Mouse (Mus musculus) forebrain, embryonic 11.5 days (tissue): ENCODE data around the gene Kif2b. TPM values are rescaled to one million over a fixed set of nuclear protein-coding genes. Genes with fewer than 3 reads are reported as not detected.

Source experiments
- ATAC-seq: fragments of 200-750 bp; cut with Nextera tagmentation; replicated peaks from 2 replicates; pipeline ENCODE4 v1.8.0; 2017; ENCODE audit warnings: moderate TSS enrichment; ENCODE audit not compliant: low FRiP score
- DNase-seq: peaks from one replicate; pipeline ENCODE4 v3.0.0-alpha.2; 2017; ENCODE audit warnings: low spot score
- H3K27ac ChIP-seq: fragments of 300-500 bp; sonication (generic); 2 replicates; pipeline ENCODE4 v1.5.1; 2014; ENCODE audit warnings: low read depth, low read length
- H3K27me3 ChIP-seq: fragments of 300-500 bp; sonication (generic); 2 replicates; pipeline ENCODE4 v1.6.1; 2014; ENCODE audit warnings: mild to moderate bottlenecking, low read length, mixed read lengths; ENCODE audit not compliant: control insufficient read depth, insufficient read depth
- H3K36me3 ChIP-seq: fragments of 300-500 bp; sonication (generic); 2 replicates; pipeline ENCODE4 v1.6.1; 2014; ENCODE audit warnings: mild to moderate bottlenecking, low read length, moderate library complexity, mixed read lengths; ENCODE audit not compliant: control insufficient read depth, insufficient read depth
- H3K4me1 ChIP-seq: fragments of 300-500 bp; sonication (generic); replicated peaks from 2 replicates; pipeline ENCODE4 v1.6.1; 2014; ENCODE audit warnings: low read length, mixed read lengths; ENCODE audit not compliant: control insufficient read depth, insufficient read depth
- H3K4me2 ChIP-seq: fragments of 300-500 bp; sonication (generic); 2 replicates; pipeline ENCODE4 v1.6.1; 2014; ENCODE audit warnings: low read depth, mild to moderate bottlenecking, low read length, moderate library complexity, mixed read lengths; ENCODE audit not compliant: severe bottlenecking
- H3K4me3 ChIP-seq: fragments of 300-500 bp; sonication (generic); 2 replicates; pipeline ENCODE4 v1.5.1; 2014; ENCODE audit warnings: low read depth, low read length
- H3K9ac ChIP-seq: fragments of 300-500 bp; sonication (generic); 2 replicates; pipeline ENCODE4 v1.6.1; 2014; ENCODE audit warnings: low read length
- H3K9me3 ChIP-seq: fragments of 300-500 bp; sonication (generic); 2 replicates; pipeline ENCODE4 v1.6.1; 2016; ENCODE audit warnings: low read length, mixed read lengths; ENCODE audit not compliant: control insufficient read depth
- WGBS: fragments of 180-500 bp; shearing (Covaris S2); extraction: QIAGEN DNeasy Blood & Tissue Kit; methylation state at CpG from one replicate; pipeline ENCODE4 v1.1.7; 2014; 5-methylcytosine and 5-hydroxymethylcytosine counted together
- polyA plus RNA-seq: library from polyadenylated mRNA; unstranded; fragments of >200 nt; fragmentation: Nextera tagmentation; extraction: Ambion mirVana; gene quantifications from 2 replicates; pipeline ENCODE4 v1.2.1, GENCODE M21; 2014

Kif2b gene
- not detected in 2 replicates for polyA plus RNA-seq

DNA sequence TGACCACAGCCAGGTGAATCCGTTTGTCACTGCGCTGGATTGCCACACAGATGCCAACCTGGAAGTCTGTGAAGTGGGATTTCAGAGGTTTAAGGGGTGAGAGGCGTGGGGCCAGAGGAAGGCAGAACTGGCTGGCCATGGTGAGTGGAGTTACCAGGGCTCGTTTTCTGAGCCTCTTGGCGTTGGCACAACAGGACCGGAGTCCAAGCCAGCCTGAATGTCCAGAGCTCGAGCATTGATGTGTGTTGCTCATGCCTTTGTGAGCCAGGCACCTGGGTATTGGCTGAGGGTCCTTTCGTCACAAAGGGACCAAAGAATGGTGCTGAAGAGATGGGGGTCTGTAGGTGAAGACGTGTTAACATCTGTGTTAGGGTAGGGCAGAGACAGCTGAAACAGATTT, at the start of gene Kif2b:
Gene Kif2b, minus strand, starts transcription at position 242 of the 400 bp plus-strand sequence.
- Histone ChIP-seq H3K36me3 (no peaks in the 10 kb centered on the region), H3K4me1 (no peaks in the 10 kb centered on the region), H3K4me3 (no peak within 1 kb of the TSS), H3K9ac (no peak within 1 kb of the TSS), H3K4me2 (no peak within 1 kb of the TSS), H3K27ac (no peak within 1 kb of the TSS), H3K9me3 (no peaks in the 10 kb centered on the region), H3K27me3 (no peaks in the 10 kb centered on the region)
- no peak for ATAC-seq
- 90% methylated on average over 9 of the region's 9 CpGs for WGBS
- no peak for DNase-seq

DNA sequence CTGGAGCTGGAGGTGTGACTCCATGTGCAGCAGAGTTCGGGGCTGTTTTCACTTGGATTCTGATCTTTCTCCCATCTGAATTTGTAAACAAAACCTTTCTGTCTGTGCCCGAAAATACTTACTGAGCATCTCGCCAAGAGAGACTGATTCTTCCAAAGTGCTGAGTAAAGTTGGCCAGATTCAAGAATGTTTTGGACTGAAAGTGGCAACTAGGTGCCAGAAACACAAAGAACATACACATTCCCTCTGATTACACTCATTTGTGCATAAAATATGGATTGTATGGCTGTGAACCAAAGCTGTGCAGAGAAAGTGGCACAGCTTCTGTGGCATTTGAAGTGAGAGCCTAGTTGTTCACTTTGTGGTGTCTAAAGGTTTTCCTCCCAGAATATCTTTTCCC, 15.7 kb upstream of the Kif2b start:
- no peak for DNase-seq
- H3K4me1 ChIP-seq: no peaks in the 10 kb centered on the region
- H3K9ac ChIP-seq: no peak overlapping the region
- no peaks in the 10 kb centered on the region for H3K9me3 ChIP-seq
- no peak overlapping the region for H3K27ac ChIP-seq
- H3K36me3 ChIP-seq: no peaks in the 10 kb centered on the region
- 82% methylated on average over 3 of the region's 3 CpGs for WGBS
- no peak overlapping the region for H3K4me3 ChIP-seq
- ATAC-seq: no peak
- no peaks in the 10 kb centered on the region for H3K27me3 ChIP-seq
- H3K4me2 ChIP-seq: no peak overlapping the region

DNA sequence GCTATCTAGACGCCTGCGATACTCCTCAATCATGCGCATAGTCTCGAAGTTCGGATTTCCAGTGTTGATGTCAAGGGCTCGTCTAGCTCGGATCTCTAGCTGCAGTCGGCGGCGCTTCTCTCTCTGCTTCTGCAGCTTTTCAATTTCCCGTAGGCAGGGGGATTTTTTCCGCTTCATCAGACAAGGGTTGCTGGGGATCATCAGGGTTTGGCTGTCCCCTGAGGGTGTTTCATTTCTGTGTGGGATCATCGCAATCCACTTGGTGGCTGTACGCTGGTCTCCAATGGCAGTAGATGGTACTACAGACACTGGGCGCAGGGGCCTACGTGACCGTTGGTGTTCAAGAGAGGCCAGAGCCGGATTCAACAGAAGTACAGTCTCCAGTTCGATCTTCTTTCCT, 502 bp downstream of the Kif2b start:
- H3K4me3 ChIP-seq: no peak overlapping the region

GRCm38 (mm10) chr11:91575406-91575805, 2.0 kb downstream of the Kif2b start:
- ATAC-seq (no peak), DNase-seq (no peak)
- H3K9ac ChIP-seq: no peak overlapping the region
- no peak overlapping the region for H3K4me3 ChIP-seq
- no peak overlapping the region for H3K4me2 ChIP-seq
- WGBS: 96% methylated on average over 8 of the region's 8 CpGs
- H3K4me1 ChIP-seq: no peaks in the 10 kb centered on the region
- no peaks in the 10 kb centered on the region for H3K9me3 ChIP-seq
- no peaks in the 10 kb centered on the region for H3K27me3 ChIP-seq
- no peak overlapping the region for H3K27ac ChIP-seq
- no peaks in the 10 kb centered on the region for H3K36me3 ChIP-seq

More for the DNA sequence above, 502 bp downstream of the Kif2b start:
- Histone ChIP-seq H3K27me3 (no peaks in the 10 kb centered on the region), H3K9ac (no peak overlapping the region), H3K27ac (no peak overlapping the region), H3K4me1 (no peaks in the 10 kb centered on the region), H3K36me3 (no peaks in the 10 kb centered on the region), H3K4me2 (no peak overlapping the region), H3K9me3 (no peaks in the 10 kb centered on the region)
- no peak for DNase-seq
- ATAC-seq: no peak
- WGBS: 87% methylated on average over 19 of the region's 19 CpGs

DNA sequence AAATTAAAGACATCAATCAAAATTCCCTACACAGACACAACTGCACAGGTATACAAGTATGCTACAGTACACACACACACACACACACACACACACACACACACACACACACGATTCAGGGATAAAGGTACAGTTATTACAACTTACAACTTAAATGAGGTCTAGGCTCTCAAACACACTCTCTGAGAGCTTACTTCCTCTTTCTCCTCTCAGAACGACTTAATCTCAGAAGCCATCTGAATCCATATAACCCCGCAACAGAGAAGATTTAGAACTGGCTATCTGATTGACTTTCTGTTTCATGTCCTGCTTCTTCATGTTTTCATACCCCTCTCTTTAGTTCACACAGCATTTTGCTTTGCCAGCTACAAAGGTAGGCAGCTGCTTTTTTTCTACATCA, 2.9 kb downstream of the Kif2b start:
- no peak overlapping the region for H3K4me2 ChIP-seq
- no peak overlapping the region for H3K9ac ChIP-seq
- H3K27ac ChIP-seq: no peak overlapping the region
- ATAC-seq (no peak), DNase-seq (no peak)
- WGBS: 85% methylated on average over 3 of the region's 3 CpGs
- no peaks in the 10 kb centered on the region for H3K9me3 ChIP-seq
- no peaks in the 10 kb centered on the region for H3K27me3 ChIP-seq
- H3K36me3 ChIP-seq: no peaks in the 10 kb centered on the region
- no peaks in the 10 kb centered on the region for H3K4me1 ChIP-seq
- H3K4me3 ChIP-seq: no peak overlapping the region

DNA sequence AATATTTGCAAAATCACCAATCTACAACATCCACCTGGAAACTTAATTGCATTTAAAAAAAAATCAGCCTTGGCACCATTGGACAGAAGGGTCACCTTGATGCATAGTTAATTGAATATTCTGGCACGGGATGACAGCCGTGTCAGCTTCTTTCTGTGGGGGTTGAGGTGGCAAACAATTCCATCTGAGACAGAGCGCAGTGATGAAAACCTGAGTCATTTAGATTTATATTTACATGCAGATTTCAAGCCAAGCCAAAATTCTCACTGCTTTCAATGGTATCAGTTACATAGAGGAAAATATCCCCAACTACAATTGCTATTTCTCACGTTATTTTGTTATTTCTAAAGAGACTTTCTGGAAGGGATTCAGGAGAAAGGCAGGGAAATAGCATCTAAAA, 46.6 kb downstream of the Kif2b start:
- 85% methylated on average over 4 of the region's 4 CpGs for WGBS
- DNase-seq (no peak), ATAC-seq (no peak)
- no peak overlapping the region for H3K4me3 ChIP-seq
- H3K4me2 ChIP-seq: no peak overlapping the region
- H3K27me3 ChIP-seq: no peaks in the 10 kb centered on the region
- no peak overlapping the region for H3K9ac ChIP-seq
- H3K36me3 ChIP-seq: no peaks in the 10 kb centered on the region
- H3K27ac ChIP-seq: no peak overlapping the region
- H3K4me1 ChIP-seq: no peaks in the 10 kb centered on the region
- no peaks in the 10 kb centered on the region for H3K9me3 ChIP-seq
